Mouse (Mus musculus) cortical plate, adult 2 months (tissue): ENCODE measurements at regions not wholly inside any gene's neighbourhood (a gene's known extent, or its start where the extent isn't known, plus 50 kb on each side); places are given as distances from the start of the nearest gene placed in this dataset.

Experiments
- CTCF ChIP-seq: fragments of 200-500 bp; IDR thresholded peaks from 2 replicates; pipeline ENCODE4 v1.5.1; 2011; ENCODE audit warnings: mild to moderate bottlenecking, control low read depth, low read length; ENCODE audit not compliant: insufficient read depth; ENCODE audit errors: extremely low read depth
- POLR2A ChIP-seq: fragments of 200-500 bp; IDR thresholded peaks from 2 replicates; pipeline ENCODE4 v1.6.1; 2011; ENCODE audit warnings: mild to moderate bottlenecking, low read length, control low read depth; ENCODE audit not compliant: insufficient read depth; ENCODE audit errors: extremely low read depth

DNA sequence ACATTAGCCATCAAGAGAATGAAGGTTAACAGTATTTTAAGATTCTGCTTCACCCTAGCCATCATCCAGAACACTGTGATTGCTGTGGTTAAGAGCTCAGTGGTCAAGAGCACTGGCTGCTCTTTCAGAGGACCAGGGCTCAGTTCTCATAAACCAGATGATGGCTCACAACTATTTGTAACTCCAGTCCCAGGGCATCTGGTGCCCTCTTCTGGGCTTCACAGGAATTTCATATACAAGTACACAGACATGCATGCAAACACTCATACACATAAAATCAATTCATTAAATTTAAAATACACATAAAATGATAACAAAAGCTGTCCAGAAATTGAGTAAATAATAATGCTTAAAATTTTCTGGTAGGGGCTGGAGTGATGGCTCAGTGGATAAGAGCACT, 2189.9 kb downstream of the Gm37988 start:
- TF ChIP-seq POLR2A: no peak
- no peak for TF ChIP-seq CTCF
